Mouse (Mus musculus) heart, postnatal 36 days (tissue): ENCODE measurements around the gene Csrnp3. TPM values are rescaled to one million over a fixed set of nuclear protein-coding genes. Genes with fewer than 3 reads are reported as not detected.
"Not testable (repeated sequence)": the region's sequence is repeated elsewhere in the genome, so short reads cannot be mapped to it uniquely, and the experiment has no call there.

Source experiments
- DNase-seq, 2 experiments: peaks; one replicate each; pipeline ENCODE4 v3.0.0; 2021 to 2022
- intact Hi-C: fragments of 180-260 bp; cut with DNase I; formaldehyde crosslinking; loops from one replicate; pipeline ENCODE4 v1.15.1; 2025
- total RNA-seq, 2 experiments: library from RNA; stranded (reverse); gene quantifications; 2 replicates each; pipeline ENCODE4 v1.2.3; 2021

Csrnp3 gene
- total RNA-seq, result under 1 TPM; 0.05 to 0.33 TPM

- intact Hi-C loops, result no loop called here
- no peak for DNase-seq
Measured at GRCm38 (mm10) chr2:65845551-65845950, at the start of gene Csrnp3. Gene Csrnp3 (plus strand): TSS chr2:65845767.

- intact Hi-C loops, result no loop called here
- DNase-seq, result no peak
Measured at GRCm38 (mm10) chr2:65801054-65801709, 44.4 kb upstream of the Csrnp3 start.

GRCm38 (mm10) chr2:65806556-65806955 is 39.0 kb upstream of the Csrnp3 start:
- intact Hi-C loops, result no loop called here

GRCm38 (mm10) chr2:65811203-65811602 is 34.4 kb upstream of the Csrnp3 start:
- intact Hi-C loops, result not testable (repeated sequence)

More at GRCm38 (mm10) chr2:65806556-65806955, 39.0 kb upstream of the Csrnp3 start:
- no peak for DNase-seq

GRCm38 (mm10) chr2:65818080-65818796 is 27.3 kb upstream of the Csrnp3 start:
- peak; percentile 6 to 11 for DNase-seq
- intact Hi-C loops, result no loop called here

More at GRCm38 (mm10) chr2:65811203-65811602, 34.4 kb upstream of the Csrnp3 start:
- DNase-seq, result not testable (repeated sequence)

- DNase-seq, result no peak
Measured at GRCm38 (mm10) chr2:65820114-65820769, 25.3 kb upstream of the Csrnp3 start.

GRCm38 (mm10) chr2:65826314-65826713 is 19.3 kb upstream of the Csrnp3 start:
- no peak for DNase-seq
- intact Hi-C loops, result no loop called here

More at GRCm38 (mm10) chr2:65820114-65820769, 25.3 kb upstream of the Csrnp3 start:
- intact Hi-C loops, result no loop called here

- no peak for DNase-seq
- intact Hi-C loops, result no loop called here
Measured at GRCm38 (mm10) chr2:65826801-65827200, 18.8 kb upstream of the Csrnp3 start.

GRCm38 (mm10) chr2:65828699-65829098 is 16.9 kb upstream of the Csrnp3 start:
- intact Hi-C loops, result no loop called here

GRCm38 (mm10) chr2:65832738-65833395 is 12.7 kb upstream of the Csrnp3 start:
- DNase-seq, result no peak
- intact Hi-C loops, result no loop called here

More at GRCm38 (mm10) chr2:65828699-65829098, 16.9 kb upstream of the Csrnp3 start:
- no peak for DNase-seq

GRCm38 (mm10) chr2:65833421-65833820 is 12.1 kb upstream of the Csrnp3 start:
- intact Hi-C loops, result no loop called here
- no peak for DNase-seq

GRCm38 (mm10) chr2:65841606-65842005 is 4.0 kb upstream of the Csrnp3 start:
- intact Hi-C loops, result no loop called here
- no peak for DNase-seq

GRCm38 (mm10) chr2:65842356-65842755 is 3.2 kb upstream of the Csrnp3 start:
- intact Hi-C loops, result no loop called here
- DNase-seq, result no peak

- intact Hi-C loops, result no loop called here
- no peak for DNase-seq
Measured at GRCm38 (mm10) chr2:65846000-65846755, 611 bp downstream of the Csrnp3 start.

- DNase-seq, result no peak
- intact Hi-C loops, result no loop called here
Measured at GRCm38 (mm10) chr2:65847463-65848110, 2.0 kb downstream of the Csrnp3 start.

GRCm38 (mm10) chr2:65848706-65849105 is 3.1 kb downstream of the Csrnp3 start:
- intact Hi-C loops, result no loop called here
- DNase-seq, result no peak

GRCm38 (mm10) chr2:65850282-65850681 is 4.7 kb downstream of the Csrnp3 start:
- intact Hi-C loops, DNase-seq: not testable (repeated sequence)

- intact Hi-C loops, result no loop called here
- DNase-seq, result no peak
Measured at GRCm38 (mm10) chr2:65856791-65857190, 11.2 kb downstream of the Csrnp3 start.
